Mouse (Mus musculus) frontal cortex, postnatal 36 days (tissue): Measurements from ENCODE around the gene Sema6d.
A peak's percentile ranks its signal among the peaks of the same experiment; 100 is the strongest.

Source experiments
- DNase-seq, 2 experiments: peaks; one replicate each; pipeline ENCODE4 v3.0.0; 2022; ENCODE audit warnings: low spot score in 2 of 2

The Sema6d gene

GRCm38 (mm10) chr2:124089813-124090230 is at the start of gene Sema6d:
Gene Sema6d, plus strand, starts transcription at chr2:124089969.
- DNase-seq: peak in 1 of 2 experiments; percentile 51

- no peak for DNase-seq
Observed at GRCm38 (mm10) chr2:124059910-124060309, 29.9 kb upstream of the Sema6d start.

GRCm38 (mm10) chr2:124068380-124068779 is 21.4 kb upstream of the Sema6d start:
- no peak for DNase-seq

GRCm38 (mm10) chr2:124070664-124071063 is 19.1 kb upstream of the Sema6d start:
- DNase-seq: no peak

GRCm38 (mm10) chr2:124071380-124071779 is 18.4 kb upstream of the Sema6d start:
- no peak for DNase-seq

- peak; percentile 49 to 54 for DNase-seq
Observed at GRCm38 (mm10) chr2:124090231-124091141, 717 bp downstream of the Sema6d start.

- DNase-seq: no peak
Observed at GRCm38 (mm10) chr2:124099697-124100096, 9.9 kb downstream of the Sema6d start.

- peak; percentile 64 to 76 for DNase-seq
Observed at GRCm38 (mm10) chr2:124100486-124101200, 10.9 kb downstream of the Sema6d start.

- DNase-seq: no peak
Observed at GRCm38 (mm10) chr2:124101201-124101517, 11.4 kb downstream of the Sema6d start.

- no peak for DNase-seq
Observed at GRCm38 (mm10) chr2:124101580-124101979, 11.8 kb downstream of the Sema6d start.

- peak in 1 of 2 experiments; percentile 30 for DNase-seq
Observed at GRCm38 (mm10) chr2:124103277-124103676, 13.5 kb downstream of the Sema6d start.

- DNase-seq: no peak
Observed at GRCm38 (mm10) chr2:124118469-124119243, 28.9 kb downstream of the Sema6d start.

- no peak for DNase-seq
Observed at GRCm38 (mm10) chr2:124120355-124120754, 30.6 kb downstream of the Sema6d start.

- DNase-seq: no peak
Observed at GRCm38 (mm10) chr2:124121539-124121938, 31.8 kb downstream of the Sema6d start.

GRCm38 (mm10) chr2:124125504-124125903 is 35.7 kb downstream of the Sema6d start:
- DNase-seq: no peak

- peak in 1 of 2 experiments; percentile 54 for DNase-seq
Observed at GRCm38 (mm10) chr2:124126853-124127252, 37.1 kb downstream of the Sema6d start.

GRCm38 (mm10) chr2:124130876-124131275 is 41.1 kb downstream of the Sema6d start:
- no peak for DNase-seq

GRCm38 (mm10) chr2:124141510-124142044 is 51.8 kb downstream of the Sema6d start:
- no peak for DNase-seq

GRCm38 (mm10) chr2:124145528-124145927 is 55.8 kb downstream of the Sema6d start:
- no peak for DNase-seq

GRCm38 (mm10) chr2:124158158-124158557 is 68.4 kb downstream of the Sema6d start:
- DNase-seq: no peak

GRCm38 (mm10) chr2:124162001-124162599 is 72.3 kb downstream of the Sema6d start:
- no peak for DNase-seq
